Mouse (Mus musculus) liver, embryonic 14 days (tissue): Measurements from ENCODE around the gene Aspdh. TPM values are rescaled to one million over a fixed set of nuclear protein-coding genes. Genes with fewer than 3 reads are reported as not detected.

ENCODE experiments used
- polyA plus RNA-seq: library from polyadenylated mRNA; depleted of rRNA; stranded (reverse); fragments of >200 nt; gene quantifications from 2 replicates; pipeline ENCODE4 v1.2.3, GENCODE M21; 2012; rRNA removed

The Aspdh gene
- 6.9 and 9.4 TPM in 2 replicates for polyA plus RNA-seq

DNA sequence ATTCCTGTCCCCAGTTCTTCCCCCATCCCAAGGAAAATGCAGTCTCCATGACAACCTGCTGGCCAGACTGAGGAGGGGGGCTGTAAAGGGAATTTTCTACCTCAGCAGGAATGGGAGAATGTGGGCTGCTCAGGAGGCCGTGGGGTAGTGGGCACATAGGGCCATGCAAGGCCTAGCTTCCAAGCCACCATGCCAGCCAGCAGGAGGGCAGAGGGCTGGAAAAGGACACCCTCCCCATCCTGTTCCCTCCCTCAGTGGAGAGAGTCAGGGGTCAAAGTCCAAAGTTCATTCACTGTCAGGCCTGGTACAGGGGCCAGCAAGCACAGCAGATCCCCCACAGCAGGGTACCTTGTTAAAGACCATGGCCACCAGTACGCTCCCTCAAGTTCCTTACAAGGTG, at the start of gene Aspdh:
TSS of gene Aspdh (plus strand) at position 281 of the 400 bp plus-strand sequence.

DNA sequence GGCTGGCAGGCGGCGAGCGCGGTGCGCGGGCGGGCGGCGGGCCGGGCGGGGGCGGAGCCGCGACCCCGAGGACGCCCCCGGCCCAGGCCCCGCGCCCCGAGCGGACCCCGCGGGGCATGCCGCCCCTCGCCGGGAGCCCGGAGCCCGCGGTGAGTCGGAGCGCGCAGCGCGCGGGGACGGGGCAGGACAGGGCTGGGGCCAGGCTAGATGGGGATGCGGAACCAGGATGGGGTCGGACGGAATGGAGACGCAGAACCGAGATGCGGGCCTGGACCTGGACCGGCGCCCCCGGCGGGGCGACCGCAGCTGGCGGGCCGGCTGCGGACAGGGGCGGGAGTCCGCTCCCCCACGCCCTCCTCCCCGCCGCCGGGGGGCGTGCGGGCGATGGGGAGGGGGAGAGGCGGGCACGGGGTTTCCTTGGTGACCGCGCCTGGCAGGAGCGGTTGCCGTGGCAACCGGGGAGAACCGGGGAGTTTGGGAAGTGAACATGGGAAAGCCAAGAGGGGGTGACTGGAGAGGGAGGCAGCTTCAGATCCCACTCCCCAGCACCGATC, 36.1 kb upstream of the Aspdh start, which contains the start of gene Lrrc4b:
TSS of gene Lrrc4b (plus strand) at position 51 of the 554 bp plus-strand sequence.

DNA sequence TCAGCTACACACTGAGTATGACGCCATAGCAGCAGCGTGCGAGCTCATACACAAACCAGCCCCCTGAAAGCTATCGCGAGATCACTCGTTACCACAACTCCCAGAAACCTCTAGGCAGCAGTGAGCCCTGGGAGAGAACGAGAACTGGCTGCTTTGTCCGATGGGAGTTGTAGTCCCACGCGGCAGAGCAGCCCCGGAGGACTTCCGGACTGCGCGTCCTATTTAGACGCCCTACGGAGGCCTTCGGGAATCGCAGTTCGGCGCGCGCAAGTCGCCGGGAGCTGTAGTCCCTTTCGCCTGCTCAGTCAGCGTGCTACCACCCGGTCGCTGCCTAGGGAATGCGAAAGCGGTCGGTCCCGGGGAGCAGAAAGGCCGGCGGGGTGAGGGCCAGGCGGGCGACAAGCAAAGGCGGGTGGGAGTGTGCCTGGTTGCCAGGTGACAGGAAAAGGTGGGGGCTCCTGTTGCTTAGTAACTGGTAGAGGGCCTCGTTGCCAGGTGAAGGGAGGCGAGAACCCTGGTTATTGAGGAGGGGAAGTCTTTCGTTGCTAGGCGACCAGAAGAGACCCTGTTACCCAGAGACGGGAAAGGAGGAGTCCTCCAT, 2.7 kb downstream of the Aspdh start, which contains the start of gene Josd2:
TSS of gene Josd2 (plus strand) at position 170 of the 601 bp plus-strand sequence.

DNA sequence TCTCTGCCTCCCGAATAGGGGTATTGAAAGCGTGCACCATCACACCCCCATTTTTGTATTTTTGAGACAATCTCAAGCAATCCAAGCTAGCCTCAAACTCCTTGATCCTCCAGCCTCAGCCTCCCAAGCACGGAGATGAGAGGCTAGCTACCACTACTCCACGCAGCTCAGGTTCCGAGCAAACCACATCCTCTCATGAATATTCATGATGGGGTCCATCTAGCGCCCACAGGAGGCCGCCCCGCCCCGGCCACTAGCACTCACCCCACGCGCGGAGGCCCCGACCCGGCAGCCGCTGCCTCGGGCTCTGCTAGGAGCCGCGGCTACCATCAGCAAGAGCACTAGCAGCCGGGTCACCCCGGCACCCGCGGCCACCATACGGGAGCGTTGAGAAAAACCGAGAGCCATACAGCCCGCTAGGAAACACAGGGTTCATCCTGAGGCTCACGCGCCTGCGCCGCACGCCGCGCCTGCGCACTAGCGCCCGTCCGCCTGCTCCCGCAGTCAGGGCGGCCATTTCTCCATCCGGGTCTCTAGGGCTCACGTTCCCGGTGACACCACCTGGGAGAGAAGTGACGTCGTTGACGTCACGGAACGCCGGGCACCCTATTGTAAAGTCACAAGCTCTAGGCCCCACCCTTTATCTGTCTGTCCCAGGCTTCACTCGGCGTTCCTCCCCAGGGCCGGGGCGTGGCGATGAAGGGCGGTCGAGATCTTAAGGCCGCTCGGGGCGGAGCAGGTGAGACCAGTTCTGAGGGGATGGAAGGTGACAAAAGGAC, 31.0 kb downstream of the Aspdh start, which contains the start of the genes Emc10 and Fam71e1:
TSS of gene Emc10 (minus strand) at position 538 of the 779 bp plus-strand sequence.
TSS of gene Fam71e1 (plus strand) at position 590 of the 779 bp plus-strand sequence.

Other genes starting within 250 kb of the Aspdh start
- not detected in 2 replicates for gene Klk1b5, start 249.4 kb upstream of the Aspdh start, polyA plus RNA-seq
- gene Klk1, start 240.0 kb upstream of the Aspdh start, polyA plus RNA-seq: 0.03 TPM in 1 of 2 replicates, not detected in the other
- not detected in 2 replicates for gene Gm36864, start 229.2 kb upstream of the Aspdh start, polyA plus RNA-seq
- 1.0 TPM in 2 replicates for gene 1700028J19Rik, start 218.7 kb upstream of the Aspdh start, polyA plus RNA-seq
- gene 2410002F23Rik, start 218.7 kb upstream of the Aspdh start, polyA plus RNA-seq: 40.7 and 42.2 TPM in 2 replicates
- not detected in 2 replicates for gene Acp4, start 208.0 kb upstream of the Aspdh start, polyA plus RNA-seq
- not detected in 2 replicates for gene Gm15517, start 203.9 kb upstream of the Aspdh start, polyA plus RNA-seq
- 0.36 and 0.86 TPM in 2 replicates for gene Clec11a, start 158.5 kb upstream of the Aspdh start, polyA plus RNA-seq
- gene Shank1, start 155.1 kb upstream of the Aspdh start, polyA plus RNA-seq: 0.02 and 0.03 TPM in 2 replicates
- 0.02 TPM in 2 replicates for gene Syt3, start 81.3 kb upstream of the Aspdh start, polyA plus RNA-seq
- 0.12 and 0.18 TPM in 2 replicates for gene 1700008O03Rik, start 79.6 kb upstream of the Aspdh start, polyA plus RNA-seq
- 0.02 and 0.09 TPM in 2 replicates for gene Lrrc4b, start 36.4 kb upstream of the Aspdh start, polyA plus RNA-seq
- gene Josd2, start 2.6 kb downstream of the Aspdh start, polyA plus RNA-seq: 183 and 206 TPM in 2 replicates
- 39.1 and 45.1 TPM in 2 replicates for gene Emc10, start 31.1 kb downstream of the Aspdh start, polyA plus RNA-seq
- 1.5 and 1.6 TPM in 2 replicates for gene Fam71e1, start 31.2 kb downstream of the Aspdh start, polyA plus RNA-seq
- 0.01 TPM in 1 of 2 replicates, not detected in the other for gene Mybpc2, start 59.3 kb downstream of the Aspdh start, polyA plus RNA-seq
- 0.14 and 0.18 TPM in 2 replicates for gene Spib, start 66.7 kb downstream of the Aspdh start, polyA plus RNA-seq
- gene Pold1, start 83.5 kb downstream of the Aspdh start, polyA plus RNA-seq: 44.8 and 45.0 TPM in 2 replicates
- gene Nr1h2, start 88.6 kb downstream of the Aspdh start, polyA plus RNA-seq: 27.6 and 31.6 TPM in 2 replicates
- 3.9 and 5.2 TPM in 2 replicates for gene Napsa, start 107.0 kb downstream of the Aspdh start, polyA plus RNA-seq
- 0.16 and 0.24 TPM in 2 replicates for gene Kcnc3, start 125.3 kb downstream of the Aspdh start, polyA plus RNA-seq
- 0.08 and 0.23 TPM in 2 replicates for gene Myh14, start 205.5 kb downstream of the Aspdh start, polyA plus RNA-seq
- not detected in 2 replicates for gene Izumo2, start 243.4 kb downstream of the Aspdh start, polyA plus RNA-seq